Mouse (Mus musculus): ENCODE results near the gene Hist1h3c.

GRCm38 (mm10) chr13:23709714-23710373 lies 35.6 kb downstream of the Hist1h3c start:
- TF ChIP-seq CTCF (IDR thresholded peaks at IDR 0.05; ENCODE audit: extremely low read depth, insufficient read depth, insufficient read length, insufficient replicate concordance) (no peak), POLR2A (IDR thresholded peaks at IDR 0.05; ENCODE audit: low read depth, low read length) (no peak)

Data from spleen, adult 2 months (tissue).